Mouse (Mus musculus) heart, adult 2 months (tissue): ENCODE measurements at regions not wholly inside any gene's neighbourhood (a gene's known extent, or its start where the extent isn't known, plus 50 kb on each side); places are given as distances from the start of the nearest gene placed in this dataset.
"Not testable (repeated sequence)": the region's sequence is repeated elsewhere in the genome, so short reads cannot be mapped to it uniquely, and the experiment has no call there.

Experiments
- DNase-seq, 2 experiments: peaks; one replicate each; pipeline ENCODE4 v3.0.0; 2021
- H3K27ac ChIP-seq: fragments of 200-600 bp; 2 replicates; pipeline ENCODE4 v1.8.1; 2022
- H3K27me3 ChIP-seq: fragments of 200-500 bp; 2 replicates; pipeline ENCODE4 v1.6.1; 2012; ENCODE audit warnings: mild to moderate bottlenecking, low read length, inconsistent platforms, mixed read lengths; ENCODE audit not compliant: control insufficient read depth, insufficient read depth
- H3K36me3 ChIP-seq: fragments of 200-500 bp; 2 replicates; pipeline ENCODE4 v1.6.1; 2012; ENCODE audit warnings: low read length, inconsistent platforms; ENCODE audit not compliant: control insufficient read depth, insufficient read depth
- H3K4me1 ChIP-seq: fragments of 200-500 bp; 2 replicates; pipeline ENCODE4 v1.6.1; 2011; ENCODE audit warnings: low read length; ENCODE audit not compliant: control insufficient read depth, insufficient read depth
- H3K4me3 ChIP-seq: fragments of 200-600 bp; 2 replicates; pipeline ENCODE4 v1.8.1; 2022
- H3K79me2 ChIP-seq: fragments of 200-500 bp; replicated peaks from 2 replicates; pipeline ENCODE4 v1.6.1; 2012; ENCODE audit warnings: mild to moderate bottlenecking, inconsistent platforms, low read length, moderate library complexity, mixed read lengths; ENCODE audit not compliant: control insufficient read depth, insufficient read depth
- H3K9ac ChIP-seq: fragments of 200-500 bp; 2 replicates; pipeline ENCODE4 v1.6.1; 2012; ENCODE audit warnings: low read depth, mild to moderate bottlenecking, control low read depth, inconsistent platforms, low read length, mixed read lengths
- CTCF ChIP-seq: fragments of 200-600 bp; IDR thresholded peaks from 2 replicates; pipeline ENCODE4 v1.8.1; 2022; ENCODE audit warnings: antibody characterized with exemption, mild to moderate bottlenecking, moderate library complexity
- EP300 ChIP-seq: fragments of 200-500 bp; IDR thresholded peaks from 2 replicates; pipeline ENCODE4 v1.6.1; 2011; ENCODE audit warnings: low read depth, low read length, control low read depth; ENCODE audit not compliant: insufficient read depth
- POLR2A ChIP-seq: fragments of 200-500 bp; IDR thresholded peaks from 2 replicates; pipeline ENCODE4 v1.6.1; 2011; ENCODE audit warnings: mild to moderate bottlenecking, low read depth, low read length, control low read depth; ENCODE audit not compliant: insufficient read depth
- WGBS: fragments of 180-500 bp; shearing (Covaris S2); methylation state at CpG from one replicate; pipeline ENCODE4 v1.1.7; 2018; 5-methylcytosine and 5-hydroxymethylcytosine counted together
- intact Hi-C: fragments of 180-260 bp; cut with DNase I; formaldehyde crosslinking; loops from one replicate; pipeline ENCODE4 v1.15.1; 2025

GRCm38 (mm10) chr11:41261254-41261653, 506.1 kb upstream of the Ccng1 start:
- no peaks in the 10 kb centered on the region for H3K79me2 ChIP-seq
- no peak overlapping the region for H3K9ac ChIP-seq
- intact Hi-C loops: no loop called here
- H3K27me3 ChIP-seq: no peaks in the 10 kb centered on the region
- no peaks in the 10 kb centered on the region for H3K36me3 ChIP-seq
- no peaks in the 10 kb centered on the region for H3K4me1 ChIP-seq
- H3K27ac ChIP-seq: no peak overlapping the region
- no peak for DNase-seq
- no peak overlapping the region for H3K4me3 ChIP-seq
- TF ChIP-seq POLR2A: no peak
- no peak for TF ChIP-seq EP300
- TF ChIP-seq CTCF: no peak
- 80% methylated on average over 4 of the region's 4 CpGs for WGBS

DNA sequence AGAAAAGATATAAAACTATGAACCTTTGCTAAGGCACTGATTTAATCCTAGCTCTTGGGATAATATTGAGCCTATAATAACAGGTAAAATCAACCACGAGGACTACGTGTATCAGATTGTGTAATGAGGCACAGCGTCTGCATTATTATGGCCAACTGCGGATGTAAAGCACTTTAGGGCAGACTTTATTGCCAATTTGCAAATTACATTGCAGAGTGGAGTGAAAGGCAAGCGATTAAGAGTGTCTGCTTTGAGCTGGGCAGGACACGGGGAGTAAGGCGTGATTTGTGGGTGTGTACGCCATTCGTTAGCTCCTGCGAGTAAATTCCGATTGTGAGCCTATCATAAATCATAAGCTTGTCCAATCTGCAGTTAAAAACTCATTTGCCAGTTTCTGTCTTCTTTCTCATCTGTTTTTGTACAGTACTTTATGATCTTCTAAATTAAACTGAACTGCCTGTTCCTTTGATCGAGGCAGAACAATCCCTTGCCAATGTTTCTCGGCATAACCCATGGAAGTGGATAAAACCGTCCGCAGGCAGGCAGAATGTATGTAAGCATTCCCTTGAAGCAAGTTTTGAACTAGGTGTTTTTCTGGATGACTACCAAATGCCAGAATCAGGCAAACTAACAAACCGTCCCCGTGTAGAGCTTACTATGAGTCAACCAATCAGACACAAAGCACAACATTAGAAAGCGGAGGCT, 505.0 kb upstream of the Ccng1 start:
- Histone ChIP-seq H3K79me2 (no peaks in the 10 kb centered on the region), H3K4me1 (no peaks in the 10 kb centered on the region), H3K9ac (no peak overlapping the region), H3K27me3 (no peaks in the 10 kb centered on the region), H3K27ac (no peak overlapping the region), H3K36me3 (no peaks in the 10 kb centered on the region), H3K4me3 (no peak overlapping the region)
- intact Hi-C loops: no loop called here
- TF ChIP-seq EP300 (no peak), POLR2A (no peak), CTCF (no peak)
- no peak for DNase-seq
- WGBS: 90% methylated on average over 18 of the region's 18 CpGs

- H3K79me2 ChIP-seq, H3K27me3 ChIP-seq, H3K4me3 ChIP-seq, H3K36me3 ChIP-seq, DNase-seq, intact Hi-C loops, H3K4me1 ChIP-seq, H3K9ac ChIP-seq, H3K27ac ChIP-seq: not testable (repeated sequence)
- WGBS: 73% methylated on average over 3 of the region's 3 CpGs
Measured at GRCm38 (mm10) chr11:41214501-41214900, 459.4 kb upstream of the Ccng1 start.

DNA sequence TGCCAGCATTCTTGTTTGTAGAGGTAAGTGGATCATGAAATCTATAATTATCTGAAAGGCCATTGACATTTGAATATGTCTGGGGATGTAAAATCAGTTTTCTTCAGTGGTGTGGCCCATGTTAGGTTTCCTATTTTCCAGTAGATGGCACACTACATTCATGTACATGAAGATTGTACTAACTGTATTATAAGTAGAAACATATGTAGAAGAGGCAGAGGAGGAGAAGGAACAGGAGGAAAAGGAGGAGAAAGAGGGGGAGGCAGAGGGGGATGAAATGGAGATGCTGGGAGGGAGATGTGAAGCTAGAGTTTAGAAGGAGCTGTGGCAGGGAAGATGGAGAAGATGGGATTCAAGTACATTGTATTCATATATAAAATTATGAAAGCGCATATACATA, 447.1 kb upstream of the Ccng1 start:
- DNase-seq: no peak
- intact Hi-C loops: no loop called here
- Histone ChIP-seq H3K27ac (no peak overlapping the region), H3K4me3 (no peak overlapping the region), H3K79me2 (no peaks in the 10 kb centered on the region), H3K9ac (no peak overlapping the region), H3K36me3 (no peaks in the 10 kb centered on the region), H3K4me1 (no peaks in the 10 kb centered on the region), H3K27me3 (no peaks in the 10 kb centered on the region)
- TF ChIP-seq CTCF: peak; percentile 35
- no peak for TF ChIP-seq POLR2A
- 97% methylated on average over 1 of the region's 1 CpGs for WGBS

- Histone ChIP-seq H3K36me3 (no peaks in the 10 kb centered on the region; the same call in 1 of the 2 replicates), H3K27me3 (no peaks in the 10 kb centered on the region), H3K27ac (no peak overlapping the region), H3K9ac (no peak overlapping the region), H3K79me2 (no peaks in the 10 kb centered on the region), H3K4me3 (no peak overlapping the region), H3K4me1 (no peaks in the 10 kb centered on the region)
- no peak for DNase-seq
- TF ChIP-seq POLR2A (no peak), EP300 (no peak), CTCF (no peak)
- intact Hi-C loops: no loop called here
- WGBS: 63% methylated on average over 3 of the region's 3 CpGs
Measured at GRCm38 (mm10) chr11:41193981-41194380, 438.9 kb upstream of the Ccng1 start.

DNA sequence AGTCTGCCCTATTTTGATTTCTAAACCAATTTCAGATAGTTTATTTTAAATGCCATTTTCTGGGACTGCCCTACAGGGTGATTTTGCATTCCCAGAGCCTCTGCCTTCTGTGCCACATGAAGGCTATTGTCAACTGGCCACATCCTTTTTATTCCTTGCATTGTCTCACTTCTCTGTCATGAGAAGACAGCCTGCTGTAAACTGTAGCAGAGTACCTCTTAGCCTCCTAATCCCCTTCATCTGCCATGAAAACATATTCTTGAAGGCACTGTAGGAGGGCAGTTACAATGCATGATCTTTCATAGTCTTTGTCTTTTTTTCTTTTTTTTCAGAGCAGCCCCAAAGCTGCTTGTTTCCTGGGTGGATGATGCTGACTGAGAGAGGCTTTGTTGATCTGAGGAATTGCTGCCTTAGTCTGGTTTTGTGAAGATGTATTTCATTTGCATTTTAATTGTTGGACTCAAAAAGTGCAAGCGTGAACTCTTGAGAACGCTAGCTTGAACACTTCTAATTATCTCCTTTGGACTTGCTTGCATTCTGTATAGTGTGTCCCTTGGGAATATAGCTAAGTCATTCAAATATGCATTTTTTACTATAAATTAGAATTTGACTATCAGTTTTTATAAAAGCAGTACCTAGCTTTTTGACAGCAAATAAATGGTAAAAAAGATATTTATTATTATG, 405.5 kb upstream of the Ccng1 start:
- no peak for DNase-seq
- no peak overlapping the region for H3K27ac ChIP-seq
- H3K4me3 ChIP-seq: no peak overlapping the region
- H3K79me2 ChIP-seq: no peaks in the 10 kb centered on the region
- H3K9ac ChIP-seq: no peak overlapping the region
- H3K27me3 ChIP-seq: no peaks in the 10 kb centered on the region
- H3K36me3 ChIP-seq: no peaks in the 10 kb centered on the region
- intact Hi-C loops: no loop called here
- TF ChIP-seq POLR2A (no peak), CTCF (no peak), EP300 (no peak)
- H3K4me1 ChIP-seq: no peaks in the 10 kb centered on the region
- 67% methylated on average over 2 of the region's 2 CpGs for WGBS
